Mouse (Mus musculus) myocyte (in vitro differentiated cells): ENCODE data around the gene Fbxo47.

ENCODE experiments used
- CEBPB ChIP-seq: IDR thresholded peaks from 2 replicates; pipeline ENCODE4 v1.6.1; 2011; ENCODE audit warnings: mild to moderate bottlenecking, moderate library complexity; ENCODE audit not compliant: poor library complexity, insufficient read depth, severe bottlenecking
- E2F4 ChIP-seq: IDR thresholded peaks from one replicate; pipeline ENCODE4 v1.6.1; 2011; ENCODE audit warnings: mild to moderate bottlenecking, control low read depth, moderate library complexity; ENCODE audit not compliant: insufficient read depth
- MAX ChIP-seq: IDR thresholded peaks from one replicate; pipeline ENCODE4 v1.6.1; 2011; ENCODE audit warnings: low read depth, mild to moderate bottlenecking, control low read depth
- MYOD1 ChIP-seq, 3 experiments: IDR thresholded peaks; one replicate each; pipeline ENCODE4 v1.6.1; 2011; ENCODE audit warnings: control low read depth in 2 of 3, low read depth in 2 of 3, mild to moderate bottlenecking in 2 of 3, moderate library complexity in 1 of 3; ENCODE audit not compliant: insufficient read length in 2 of 3, control insufficient read depth in 1 of 3
- MYOG ChIP-seq, 3 experiments: IDR thresholded peaks; one replicate each; pipeline ENCODE4 v1.6.1; 2011; ENCODE audit warnings: control low read depth in 2 of 3, low read depth in 2 of 3, mild to moderate bottlenecking in 2 of 3; ENCODE audit not compliant: insufficient read length in 2 of 3, control insufficient read depth in 1 of 3, insufficient read depth in 1 of 3
- POLR2A ChIP-seq: IDR thresholded peaks from one replicate; pipeline ENCODE4 v1.6.1; 2011; ENCODE audit warnings: low read depth, mild to moderate bottlenecking, control low read depth, moderate library complexity; ENCODE audit not compliant: insufficient read length
- POLR2AphosphoS2 ChIP-seq: IDR thresholded peaks from one replicate; pipeline ENCODE4 v1.6.1; 2011; ENCODE audit warnings: low read depth, control low read depth; ENCODE audit not compliant: insufficient read length
- SRF ChIP-seq: IDR thresholded peaks from one replicate; pipeline ENCODE4 v1.6.1; 2011; ENCODE audit warnings: low read depth; ENCODE audit not compliant: control insufficient read depth, insufficient read length
- TCF12 ChIP-seq: IDR thresholded peaks from one replicate; pipeline ENCODE4 v1.6.1; 2011; ENCODE audit warnings: mild to moderate bottlenecking, control low read depth; ENCODE audit not compliant: poor library complexity, insufficient read depth, severe bottlenecking

DNA sequence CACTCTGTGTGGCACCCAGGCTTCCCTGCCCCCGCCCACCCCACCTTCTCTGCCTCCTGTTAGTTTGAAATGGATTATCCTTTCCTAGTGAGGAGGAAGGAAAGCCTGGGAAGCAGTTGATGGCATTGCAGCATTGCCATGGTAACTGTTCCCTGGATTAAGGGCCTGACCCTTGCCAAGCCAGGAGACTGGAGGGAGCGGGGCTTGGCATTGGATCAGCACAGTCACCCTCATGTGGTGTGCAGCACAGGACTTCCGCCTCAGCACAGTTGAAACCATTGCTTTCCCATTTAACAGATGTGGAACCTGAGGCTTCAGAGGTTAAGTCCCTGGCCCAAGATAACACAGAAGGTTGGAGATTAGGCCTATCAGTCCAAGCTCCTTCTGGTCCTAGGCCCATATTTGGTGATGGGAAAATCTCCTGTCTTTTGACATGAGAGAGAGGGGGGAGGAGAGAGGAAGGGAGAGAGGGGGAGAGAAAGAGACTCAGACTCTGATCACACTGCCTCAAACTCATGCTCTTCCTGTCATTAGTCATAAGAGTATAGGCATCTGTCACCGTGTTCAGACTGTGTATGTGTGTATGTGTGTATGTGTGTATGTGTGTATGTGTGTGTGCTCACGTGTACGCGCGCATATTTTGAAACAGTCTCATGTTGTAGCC, 62.4 kb downstream of the Fbxo47 start:
- no peak for TF ChIP-seq POLR2A
- no peak for TF ChIP-seq POLR2AphosphoS2
- no peak for TF ChIP-seq SRF
- TF ChIP-seq MYOG (IDR thresholded peaks at IDR 0.05; ENCODE audit: control insufficient read depth in 1 of 3, insufficient read depth in 1 of 3, insufficient read length in 2 of 3, low read depth in 2 of 3), result no peak
- TF ChIP-seq E2F4, result no peak
- TF ChIP-seq MAX, result no peak
- no peak for TF ChIP-seq CEBPB
- TF ChIP-seq TCF12, result no peak
- TF ChIP-seq MYOD1 (IDR thresholded peaks at IDR 0.05; ENCODE audit: control insufficient read depth in 1 of 3, insufficient read length in 2 of 3, low read depth in 2 of 3), result no peak
